Mouse (Mus musculus): ENCODE results near the gene Atad5. TPM values are rescaled to one million over a fixed set of nuclear protein-coding genes. Genes with fewer than 3 reads are reported as not detected.

Gene Atad5
- total and polyA plus RNA-seq, 3 experiments = 17.1 to 66.9 (median 22.6) TPM

DNA sequence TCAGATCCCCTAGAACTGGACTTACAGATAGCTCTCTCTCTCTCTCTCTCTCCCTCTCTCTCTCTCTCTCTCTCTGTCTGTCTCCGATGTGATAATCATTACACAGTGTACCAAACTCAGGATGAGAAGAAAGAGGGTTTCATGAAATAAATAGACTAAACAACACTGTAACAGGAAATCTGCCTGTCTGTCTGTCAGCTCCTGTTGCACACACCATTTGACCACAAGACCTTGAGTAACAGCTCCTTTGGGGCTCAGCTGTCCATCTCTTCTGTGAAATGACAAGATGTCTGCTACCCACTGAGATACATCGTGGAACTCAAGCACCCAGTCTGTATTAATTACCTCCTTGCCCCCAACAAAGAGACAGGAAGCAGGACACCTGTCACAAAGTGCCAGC, 62.3 kb downstream of the Atad5 start:
- Histone ChIP-seq H3K4me3 (ENCODE audit: control insufficient read depth in 1 of 2, insufficient read depth in 1 of 2, low read depth in 2 of 2, low read length in 2 of 2) (no peak overlapping the region), H3K27ac (ENCODE audit: control insufficient read depth, low read depth, low read length) (no peak overlapping the region), H3K36me3 (ENCODE audit: control insufficient read depth in 1 of 2, insufficient read depth in 2 of 2, low read length in 2 of 2) (peaks cover 0 to 3% of the 10 kb centered on the region in 2 experiments; a peak in 1 of 4 replicates)

GRCm38 (mm10) chr11:80152376-80152775, 63.2 kb downstream of the Atad5 start:
- Histone ChIP-seq H3K4me3 (ENCODE audit: control insufficient read depth in 1 of 2, insufficient read depth in 1 of 2, low read depth in 2 of 2, low read length in 2 of 2) (no peak overlapping the region), H3K9ac (ENCODE audit: control insufficient read depth, low read depth, low read length, poor library complexity, severe bottlenecking) (no peak overlapping the region), H3K4me1 (ENCODE audit: control insufficient read depth in 1 of 2, insufficient read depth in 2 of 2, low read length in 2 of 2) (peaks cover 2 to 6% of the 10 kb centered on the region in 2 experiments; a peak in 3 of 4 replicates), H3K27me3 (ENCODE audit: control insufficient read depth in 1 of 2, insufficient read depth in 2 of 2, low read length in 2 of 2) (no peaks in the 10 kb centered on the region), H3K79me2 (ENCODE audit: control insufficient read depth, insufficient read depth, low read length, poor library complexity) (no peaks in the 10 kb centered on the region), H3K9me3 (replicated peaks; ENCODE audit: insufficient read depth, low read length) (no peaks in the 10 kb centered on the region), H3K36me3 (ENCODE audit: control insufficient read depth in 1 of 2, insufficient read depth in 2 of 2, low read length in 2 of 2) (no peaks in the 10 kb centered on the region), H3K27ac (ENCODE audit: control insufficient read depth, low read depth, low read length) (no peak overlapping the region)
- DNase-seq (ENCODE audit: low read depth, low spot score) = no peak
- TF ChIP-seq BHLHE40 (IDR thresholded peaks at IDR 0.05; ENCODE audit: borderline replicate concordance, low read depth, low read length) (no peak), SIN3A (IDR thresholded peaks at IDR 0.05; ENCODE audit: low read length) (no peak), KAT2A (conservative IDR thresholded peaks at IDR 0.05; ENCODE audit: low read depth, low read length) (no peak), ETS1 (IDR thresholded peaks at IDR 0.05; ENCODE audit: low read depth, low read length) (no peak), JUND (IDR thresholded peaks at IDR 0.05; ENCODE audit: low read depth, low read length) (no peak), MEF2A (IDR thresholded peaks at IDR 0.05; ENCODE audit: extremely low read depth, insufficient replicate concordance, low read depth, low read length, poor library complexity, severe bottlenecking) (no peak), HCFC1 (IDR thresholded peaks at IDR 0.05; ENCODE audit: low read depth, low read length) (no peak), MAX (IDR thresholded peaks at IDR 0.05; ENCODE audit: low read length) (no peak), CHD2 (IDR thresholded peaks at IDR 0.05; ENCODE audit: low read length) (no peak), E2F4 (IDR thresholded peaks at IDR 0.05; ENCODE audit: borderline replicate concordance, low read depth, low read length) (no peak), POLR2A (IDR thresholded peaks at IDR 0.05; ENCODE audit: control insufficient read depth in 1 of 2, insufficient read depth in 1 of 2, low read depth in 1 of 2, low read length in 2 of 2, poor library complexity in 1 of 2) (no peak)

More for the DNA sequence above, 62.3 kb downstream of the Atad5 start:
- DNase-seq (ENCODE audit: low read depth, low spot score) = no peak
- no peak overlapping the region for H3K9ac ChIP-seq (ENCODE audit: control insufficient read depth, low read depth, low read length, poor library complexity, severe bottlenecking)
- no peaks in the 10 kb centered on the region for H3K9me3 ChIP-seq (replicated peaks; ENCODE audit: insufficient read depth, low read length)
- no peaks in the 10 kb centered on the region for H3K79me2 ChIP-seq (ENCODE audit: control insufficient read depth, insufficient read depth, low read length, poor library complexity)
- TF ChIP-seq MAX (IDR thresholded peaks at IDR 0.05; ENCODE audit: low read length) (no peak), ZNF384 (IDR thresholded peaks at IDR 0.05; ENCODE audit: low read depth, low read length) (no peak), ZKSCAN1 (IDR thresholded peaks at IDR 0.05; ENCODE audit: low read depth, low read length) (no peak), NRF1 (IDR thresholded peaks at IDR 0.05; ENCODE audit: insufficient read depth, low read depth, low read length, poor library complexity, severe bottlenecking) (no peak), TCF12 (IDR thresholded peaks at IDR 0.05; ENCODE audit: low read depth, low read length) (no peak), RAD21 (IDR thresholded peaks at IDR 0.05; ENCODE audit: low read depth, low read length) (no peak), UBTF (IDR thresholded peaks at IDR 0.05; ENCODE audit: borderline replicate concordance, insufficient read depth, low read depth, low read length) (no peak), BHLHE40 (IDR thresholded peaks at IDR 0.05; ENCODE audit: borderline replicate concordance, low read depth, low read length) (no peak), ZC3H11A (IDR thresholded peaks at IDR 0.05; ENCODE audit: low read depth, low read length) (no peak), ELF1 (IDR thresholded peaks at IDR 0.05; ENCODE audit: low read depth, low read length) (no peak), MYC (IDR thresholded peaks at IDR 0.05; ENCODE audit: low read depth, low read length) (no peak)
- peaks cover 2 to 9% of the 10 kb centered on the region in 2 experiments; a peak in 3 of 4 replicates for H3K4me1 ChIP-seq (ENCODE audit: control insufficient read depth in 1 of 2, insufficient read depth in 2 of 2, low read length in 2 of 2)
- H3K27me3 ChIP-seq (ENCODE audit: control insufficient read depth in 1 of 2, insufficient read depth in 2 of 2, low read length in 2 of 2) = no peaks in the 10 kb centered on the region
